Mouse (Mus musculus): ENCODE measurements around the gene Rsrp1. TPM values are rescaled to one million over a fixed set of nuclear protein-coding genes. Genes with fewer than 3 reads are reported as not detected.

Gene Rsrp1
- total RNA-seq (2014; rRNA removed) (200 and 206 TPM in 2 replicates), polyA plus RNA-seq (2012; rRNA removed) (345 and 403 TPM in 2 replicates)

DNA sequence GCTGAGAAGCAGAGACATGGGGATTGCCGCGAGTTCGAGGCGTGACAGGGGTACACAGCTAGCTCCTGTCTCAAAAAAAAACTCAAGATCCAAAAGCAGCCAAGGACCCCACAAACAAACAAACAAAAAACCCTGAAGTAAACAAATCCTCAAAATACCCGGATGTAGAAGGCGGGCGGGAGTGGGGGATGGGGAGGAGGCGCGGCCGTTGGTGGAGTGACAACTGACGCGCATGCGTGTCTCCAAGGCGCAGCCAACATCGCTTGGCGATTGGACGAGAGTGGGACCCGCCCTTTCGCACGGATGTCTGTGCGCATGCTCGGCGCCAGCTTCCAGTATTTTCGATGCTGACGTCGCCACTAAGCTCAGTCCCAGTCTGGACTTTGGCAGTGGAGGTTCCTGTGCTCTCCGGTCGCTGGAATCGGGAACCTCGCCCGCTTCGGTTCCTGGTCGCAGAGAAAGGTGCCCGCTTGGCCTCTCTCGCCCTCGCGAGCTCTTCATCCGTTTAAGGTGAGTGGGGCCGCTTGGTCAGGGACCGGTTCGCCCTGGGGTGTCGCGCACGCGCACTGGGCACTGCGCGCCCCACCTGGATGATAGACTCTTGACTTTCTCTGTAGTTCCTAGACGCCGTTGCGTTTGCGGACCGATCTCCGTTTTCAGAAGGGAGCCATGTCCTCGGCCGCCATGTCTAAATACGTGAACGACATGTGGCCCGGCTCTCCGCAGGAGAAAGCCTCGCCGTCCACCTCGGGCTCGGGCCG is at the start of gene Rsrp1:
TSS of gene Rsrp1 (plus strand) at position 335 of the 761 bp plus-strand sequence.
- DNase-seq (ENCODE audit: extremely low read depth, low read depth, low spot score), result peak; percentile 92
- under 1% methylated on average over 64 of the region's 64 CpGs for WGBS
- Histone ChIP-seq H3K4me3 (ENCODE audit: insufficient read depth, low read depth, low read length) (peak within 1 kb of the TSS; percentile 78), H3K4me1 (ENCODE audit: control insufficient read depth, insufficient read depth, low read length) (peaks cover 5% of the 10 kb centered on the region; the same call in 1 of the 2 replicates), H3K27ac (replicated peaks; ENCODE audit: insufficient read depth, low read depth, low read length) (peak within 1 kb of the TSS; percentile 94), H3K9ac (ENCODE audit: low read depth, low read length) (peak within 1 kb of the TSS; percentile 93), H3K27me3 (ENCODE audit: control insufficient read depth, insufficient read depth, low read length) (no peaks in the 10 kb centered on the region), H3K36me3 (ENCODE audit: control insufficient read depth, insufficient read depth, low read length) (peaks cover 35% of the 10 kb centered on the region), H3K79me2 (ENCODE audit: control insufficient read depth, insufficient read depth, low read length) (peaks cover 10% of the 10 kb centered on the region)
- TF ChIP-seq POLR2A (IDR thresholded peaks at IDR 0.05; ENCODE audit: extremely low read depth, insufficient read depth, low read length), result peak; percentile 100
- no peak for TF ChIP-seq CTCF (IDR thresholded peaks at IDR 0.05; ENCODE audit: low read depth, low read length)

DNA sequence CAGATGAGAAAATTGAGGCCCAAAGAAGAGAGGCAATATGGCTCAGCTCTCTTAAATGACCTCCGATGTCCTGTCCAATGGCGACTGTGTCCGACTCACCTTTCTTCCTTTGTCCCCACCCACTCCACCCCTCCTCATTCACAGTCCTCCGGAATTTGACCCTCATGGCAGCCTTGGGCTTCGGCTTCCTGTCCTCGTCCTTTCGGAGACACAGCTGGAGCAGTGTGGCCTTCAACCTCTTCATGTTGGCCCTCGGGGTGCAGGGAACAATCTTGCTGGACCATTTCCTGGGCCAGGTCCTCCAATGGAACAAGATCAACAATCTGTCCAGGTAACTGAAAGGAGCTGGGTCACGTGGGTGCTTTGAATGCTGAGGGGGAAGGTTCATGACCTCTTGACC is 47.2 kb upstream of the Rsrp1 start:
- Histone ChIP-seq H3K4me3 (ENCODE audit: insufficient read depth, low read depth, low read length) (no peak overlapping the region), H3K79me2 (ENCODE audit: control insufficient read depth, insufficient read depth, low read length) (no peaks in the 10 kb centered on the region), H3K27me3 (ENCODE audit: control insufficient read depth, insufficient read depth, low read length) (no peaks in the 10 kb centered on the region), H3K36me3 (ENCODE audit: control insufficient read depth, insufficient read depth, low read length) (no peaks in the 10 kb centered on the region), H3K9ac (ENCODE audit: low read depth, low read length) (no peak overlapping the region), H3K27ac (replicated peaks; ENCODE audit: insufficient read depth, low read depth, low read length) (no peak overlapping the region), H3K4me1 (ENCODE audit: control insufficient read depth, insufficient read depth, low read length) (no peaks in the 10 kb centered on the region)
- TF ChIP-seq POLR2A (IDR thresholded peaks at IDR 0.05; ENCODE audit: extremely low read depth, insufficient read depth, low read length) (no peak), CTCF (IDR thresholded peaks at IDR 0.05; ENCODE audit: low read depth, low read length) (no peak)
- DNase-seq (ENCODE audit: extremely low read depth, low read depth, low spot score), result no peak
- 68% methylated on average over 9 of the region's 9 CpGs for WGBS

DNA sequence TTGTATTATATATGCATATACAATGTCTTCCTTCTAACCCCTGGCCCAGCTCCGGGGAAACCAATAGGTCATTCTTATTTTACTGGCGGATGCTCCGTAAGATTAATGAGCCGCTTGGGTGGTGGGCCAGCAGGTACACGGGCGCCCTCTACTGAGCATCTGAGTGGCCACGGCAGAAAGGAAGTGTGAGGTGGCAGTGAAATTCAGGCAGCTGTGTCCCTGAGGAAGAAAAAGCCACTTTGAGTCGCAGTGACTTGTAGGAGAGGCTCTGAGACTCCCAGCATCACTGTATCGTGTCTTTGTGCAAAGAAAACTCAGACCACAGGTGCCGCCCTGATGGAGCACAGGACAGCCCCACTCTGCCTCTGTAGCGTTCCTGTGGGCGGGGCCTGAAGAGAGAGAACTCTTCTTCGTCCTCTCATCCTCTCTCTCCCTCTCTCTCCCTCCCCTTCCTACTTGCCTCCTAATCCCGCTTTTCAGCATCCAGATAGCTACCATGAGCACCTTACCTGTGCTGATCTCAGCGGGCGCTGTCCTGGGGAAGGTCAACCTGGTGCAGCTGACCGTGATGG is 43.9 kb upstream of the Rsrp1 start:
- H3K27me3 ChIP-seq (ENCODE audit: control insufficient read depth, insufficient read depth, low read length), result no peaks in the 10 kb centered on the region
- H3K4me1 ChIP-seq (ENCODE audit: control insufficient read depth, insufficient read depth, low read length), result no peaks in the 10 kb centered on the region
- H3K36me3 ChIP-seq (ENCODE audit: control insufficient read depth, insufficient read depth, low read length), result no peaks in the 10 kb centered on the region
- TF ChIP-seq CTCF (IDR thresholded peaks at IDR 0.05; ENCODE audit: low read depth, low read length), result peak; percentile 90
- TF ChIP-seq POLR2A (IDR thresholded peaks at IDR 0.05; ENCODE audit: extremely low read depth, insufficient read depth, low read length), result no peak
- H3K9ac ChIP-seq (ENCODE audit: low read depth, low read length), result no peak overlapping the region
- WGBS, result 6% methylated on average over 17 of the region's 17 CpGs
- H3K27ac ChIP-seq (replicated peaks; ENCODE audit: insufficient read depth, low read depth, low read length), result no peak overlapping the region
- H3K4me3 ChIP-seq (ENCODE audit: insufficient read depth, low read depth, low read length), result no peak overlapping the region
- H3K79me2 ChIP-seq (ENCODE audit: control insufficient read depth, insufficient read depth, low read length), result no peaks in the 10 kb centered on the region
- peak; percentile 26 for DNase-seq (ENCODE audit: extremely low read depth, low read depth, low spot score)

DNA sequence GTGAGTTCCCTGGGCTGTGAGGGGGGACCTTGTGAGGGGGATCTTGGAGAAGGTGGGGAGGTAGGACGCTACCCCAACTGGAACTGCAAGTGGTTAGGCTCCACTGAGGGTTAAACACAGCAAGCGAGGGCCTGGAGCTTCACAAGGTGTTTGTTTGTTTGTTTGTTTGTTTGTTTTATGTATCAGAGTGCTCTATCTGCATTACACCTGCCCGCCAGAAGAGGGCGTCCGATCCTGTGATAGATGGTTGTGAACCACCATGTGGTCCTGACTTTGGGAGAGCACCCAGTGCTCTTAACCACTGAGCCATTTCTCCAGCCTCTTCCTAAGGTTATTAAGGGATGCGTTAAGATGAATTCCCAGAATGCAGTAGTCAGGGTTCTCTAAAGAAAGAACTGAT is 43.4 kb upstream of the Rsrp1 start:
- Histone ChIP-seq H3K4me1 (ENCODE audit: control insufficient read depth, insufficient read depth, low read length) (no peaks in the 10 kb centered on the region), H3K4me3 (ENCODE audit: insufficient read depth, low read depth, low read length) (no peak overlapping the region), H3K27me3 (ENCODE audit: control insufficient read depth, insufficient read depth, low read length) (no peaks in the 10 kb centered on the region), H3K27ac (replicated peaks; ENCODE audit: insufficient read depth, low read depth, low read length) (no peak overlapping the region), H3K36me3 (ENCODE audit: control insufficient read depth, insufficient read depth, low read length) (no peaks in the 10 kb centered on the region), H3K79me2 (ENCODE audit: control insufficient read depth, insufficient read depth, low read length) (no peaks in the 10 kb centered on the region), H3K9ac (ENCODE audit: low read depth, low read length) (no peak overlapping the region)
- 42% methylated on average over 6 of the region's 6 CpGs for WGBS
- TF ChIP-seq CTCF (IDR thresholded peaks at IDR 0.05; ENCODE audit: low read depth, low read length) (peak; percentile 62; the same call in 1 of the 2 replicates), POLR2A (IDR thresholded peaks at IDR 0.05; ENCODE audit: extremely low read depth, insufficient read depth, low read length) (no peak)
- DNase-seq (ENCODE audit: extremely low read depth, low read depth, low spot score), result no peak

DNA sequence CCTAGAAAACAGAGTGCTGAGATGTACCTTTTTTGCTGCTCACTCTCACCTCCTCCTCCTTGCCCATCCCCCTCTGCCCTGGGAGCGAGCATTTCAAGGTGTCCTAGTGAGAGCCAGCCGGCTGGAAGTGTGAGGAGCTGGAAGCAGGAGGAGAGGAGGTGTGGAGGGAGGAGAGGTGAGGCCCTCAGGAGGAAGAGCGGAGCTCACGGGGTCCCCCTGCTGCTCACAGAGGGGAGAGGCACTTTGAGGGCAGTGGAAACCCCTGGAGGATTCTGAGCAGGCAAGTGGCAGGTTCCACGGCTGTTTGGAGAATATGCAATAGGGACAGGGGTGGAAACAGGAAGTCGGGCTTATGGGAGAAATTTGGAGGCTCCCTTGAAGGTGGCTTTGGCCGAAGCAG is 40.1 kb upstream of the Rsrp1 start:
- 39% methylated on average over 7 of the region's 7 CpGs for WGBS
- no peak for DNase-seq (ENCODE audit: extremely low read depth, low read depth, low spot score)
- Histone ChIP-seq H3K27me3 (ENCODE audit: control insufficient read depth, insufficient read depth, low read length) (no peaks in the 10 kb centered on the region), H3K9ac (ENCODE audit: low read depth, low read length) (no peak overlapping the region), H3K79me2 (ENCODE audit: control insufficient read depth, insufficient read depth, low read length) (no peaks in the 10 kb centered on the region), H3K36me3 (ENCODE audit: control insufficient read depth, insufficient read depth, low read length) (no peaks in the 10 kb centered on the region), H3K27ac (replicated peaks; ENCODE audit: insufficient read depth, low read depth, low read length) (no peak overlapping the region), H3K4me1 (ENCODE audit: control insufficient read depth, insufficient read depth, low read length) (no peaks in the 10 kb centered on the region), H3K4me3 (ENCODE audit: insufficient read depth, low read depth, low read length) (no peak overlapping the region)
- TF ChIP-seq POLR2A (IDR thresholded peaks at IDR 0.05; ENCODE audit: extremely low read depth, insufficient read depth, low read length), result no peak
- TF ChIP-seq CTCF (IDR thresholded peaks at IDR 0.05; ENCODE audit: low read depth, low read length), result peak; percentile 90

DNA sequence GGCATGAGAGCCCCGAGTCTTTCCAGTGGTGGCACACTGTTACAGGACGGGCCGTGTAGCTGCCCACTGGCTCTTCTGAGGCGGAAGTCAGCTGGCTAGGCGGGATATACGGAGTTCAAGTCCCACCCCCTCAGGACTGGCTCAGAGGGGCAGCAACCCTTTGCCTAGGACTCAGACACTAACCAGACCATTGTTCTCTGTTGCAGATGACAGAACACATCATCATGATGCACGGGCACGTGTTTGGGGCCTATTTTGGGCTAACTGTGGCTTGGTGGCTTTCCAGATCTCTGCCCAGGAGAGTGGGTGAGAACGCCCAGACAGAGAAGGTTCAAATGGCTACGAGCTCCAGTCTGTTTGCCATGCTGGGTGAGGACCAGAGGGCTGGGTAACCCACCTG is 39.6 kb upstream of the Rsrp1 start:
- WGBS, result 90% methylated on average over 10 of the region's 10 CpGs
- no peaks in the 10 kb centered on the region for H3K27me3 ChIP-seq (ENCODE audit: control insufficient read depth, insufficient read depth, low read length)
- TF ChIP-seq POLR2A (IDR thresholded peaks at IDR 0.05; ENCODE audit: extremely low read depth, insufficient read depth, low read length) (no peak), CTCF (IDR thresholded peaks at IDR 0.05; ENCODE audit: low read depth, low read length) (no peak)
- no peaks in the 10 kb centered on the region for H3K4me1 ChIP-seq (ENCODE audit: control insufficient read depth, insufficient read depth, low read length)
- no peak overlapping the region for H3K27ac ChIP-seq (replicated peaks; ENCODE audit: insufficient read depth, low read depth, low read length)
- H3K79me2 ChIP-seq (ENCODE audit: control insufficient read depth, insufficient read depth, low read length), result no peaks in the 10 kb centered on the region
- no peak overlapping the region for H3K4me3 ChIP-seq (ENCODE audit: insufficient read depth, low read depth, low read length)
- DNase-seq (ENCODE audit: extremely low read depth, low read depth, low spot score), result no peak
- no peak overlapping the region for H3K9ac ChIP-seq (ENCODE audit: low read depth, low read length)
- H3K36me3 ChIP-seq (ENCODE audit: control insufficient read depth, insufficient read depth, low read length), result no peaks in the 10 kb centered on the region
